Mouse (Mus musculus) liver, embryonic 14.5 days (tissue): Measurements from ENCODE around the gene Pmm2. TPM values are rescaled to one million over a fixed set of nuclear protein-coding genes. Genes with fewer than 3 reads are reported as not detected.
A peak's percentile ranks its signal among the peaks of the same experiment; 100 is the strongest.

Experiments used
- ATAC-seq: fragments of 200-750 bp; cut with Nextera tagmentation; 2 replicates; pipeline ENCODE4 v1.8.0; 2017; ENCODE audit warnings: moderate number of reproducible peaks, mild to moderate bottlenecking, moderate library complexity; ENCODE audit not compliant: insufficient read depth
- DNase-seq, 3 experiments: peaks; one replicate each; pipeline ENCODE4 v3.0.0-alpha.2; 2012 to 2013; ENCODE audit warnings: low read depth in 3 of 3, low spot score in 3 of 3
- H3K27ac ChIP-seq: fragments of 300-500 bp; sonication (generic); 2 replicates; pipeline ENCODE4 v1.5.1; 2014; ENCODE audit warnings: moderate library complexity, mild to moderate bottlenecking, control low read depth, inconsistent platforms
- H3K27me3 ChIP-seq: fragments of 300-500 bp; sonication (generic); 2 replicates; pipeline ENCODE4 v1.6.1; 2014; ENCODE audit warnings: mild to moderate bottlenecking, low read length, moderate library complexity; ENCODE audit not compliant: control insufficient read depth, insufficient read depth
- H3K36me3 ChIP-seq: fragments of 300-500 bp; sonication (generic); replicated peaks from 2 replicates; pipeline ENCODE4 v1.6.1; 2014; ENCODE audit warnings: low read depth; ENCODE audit not compliant: control insufficient read depth, insufficient read depth
- H3K4me1 ChIP-seq, 2 experiments: fragments of 200-500 bp in 1 of 2; fragments of 300-500 bp in 1 of 2; sonication (generic) in 1 of 2; replicated peaks; 2 replicates each; pipeline ENCODE4 v1.6.1; 2012 to 2014; ENCODE audit warnings: antibody characterized with exemption in 1 of 2, inconsistent platforms in 1 of 2, low read length in 1 of 2; ENCODE audit not compliant: control insufficient read depth in 2 of 2, insufficient read depth in 2 of 2
- H3K4me2 ChIP-seq: fragments of 300-500 bp; sonication (generic); 2 replicates; pipeline ENCODE4 v1.6.1; 2014; ENCODE audit warnings: low read depth, mild to moderate bottlenecking, control low read depth, moderate library complexity
- H3K4me3 ChIP-seq, 2 experiments: fragments of 200-500 bp in 1 of 2; fragments of 300-500 bp in 1 of 2; sonication (generic) in 1 of 2; 2 replicates each; pipeline ENCODE4 v1.5.1; 2012 to 2014; ENCODE audit warnings: low read depth in 2 of 2, low read length in 2 of 2, mild to moderate bottlenecking in 2 of 2, control low read depth in 1 of 2, inconsistent platforms in 1 of 2, moderate library complexity in 1 of 2; ENCODE audit not compliant: insufficient read depth in 1 of 2
- H3K9ac ChIP-seq: fragments of 300-500 bp; sonication (generic); replicated peaks from 2 replicates; pipeline ENCODE4 v1.6.1; 2014; ENCODE audit warnings: mild to moderate bottlenecking, control low read depth, moderate library complexity
- H3K9me3 ChIP-seq: fragments of 300-500 bp; sonication (generic); 2 replicates; pipeline ENCODE4 v1.6.1; 2016; ENCODE audit warnings: low read length, mixed read lengths; ENCODE audit not compliant: control insufficient read depth
- CTCF ChIP-seq: IDR thresholded peaks from 2 replicates; pipeline ENCODE4 v1.5.1; 2016; ENCODE audit warnings: antibody characterized with exemption, low read depth, control low read depth
- EP300 ChIP-seq: IDR thresholded peaks from 2 replicates; pipeline ENCODE4 v1.6.1; 2016; ENCODE audit warnings: antibody characterized with exemption, low read depth
- WGBS: fragments of 180-500 bp; shearing (Covaris S2); extraction: QIAGEN DNeasy Blood & Tissue Kit; methylation state at CpG from one replicate; pipeline ENCODE4 v1.1.7; 2014; ENCODE audit not compliant: insufficient replicate concordance; 5-methylcytosine and 5-hydroxymethylcytosine counted together
- polyA plus RNA-seq, 2 experiments: library from polyadenylated mRNA; depleted of rRNA in 1 of 2; stranded (reverse) in 1 of 2; unstranded in 1 of 2; fragments of >200 nt; fragmentation: Nextera tagmentation in 1 of 2; extraction: Ambion mirVana in 1 of 2; gene quantifications; 2 replicates each; pipeline versions ENCODE4 v1.2.1 to v1.2.3; 2012 to 2014

Gene Pmm2
- polyA plus RNA-seq, 2 experiments, result 22.1 to 25.5 TPM

DNA sequence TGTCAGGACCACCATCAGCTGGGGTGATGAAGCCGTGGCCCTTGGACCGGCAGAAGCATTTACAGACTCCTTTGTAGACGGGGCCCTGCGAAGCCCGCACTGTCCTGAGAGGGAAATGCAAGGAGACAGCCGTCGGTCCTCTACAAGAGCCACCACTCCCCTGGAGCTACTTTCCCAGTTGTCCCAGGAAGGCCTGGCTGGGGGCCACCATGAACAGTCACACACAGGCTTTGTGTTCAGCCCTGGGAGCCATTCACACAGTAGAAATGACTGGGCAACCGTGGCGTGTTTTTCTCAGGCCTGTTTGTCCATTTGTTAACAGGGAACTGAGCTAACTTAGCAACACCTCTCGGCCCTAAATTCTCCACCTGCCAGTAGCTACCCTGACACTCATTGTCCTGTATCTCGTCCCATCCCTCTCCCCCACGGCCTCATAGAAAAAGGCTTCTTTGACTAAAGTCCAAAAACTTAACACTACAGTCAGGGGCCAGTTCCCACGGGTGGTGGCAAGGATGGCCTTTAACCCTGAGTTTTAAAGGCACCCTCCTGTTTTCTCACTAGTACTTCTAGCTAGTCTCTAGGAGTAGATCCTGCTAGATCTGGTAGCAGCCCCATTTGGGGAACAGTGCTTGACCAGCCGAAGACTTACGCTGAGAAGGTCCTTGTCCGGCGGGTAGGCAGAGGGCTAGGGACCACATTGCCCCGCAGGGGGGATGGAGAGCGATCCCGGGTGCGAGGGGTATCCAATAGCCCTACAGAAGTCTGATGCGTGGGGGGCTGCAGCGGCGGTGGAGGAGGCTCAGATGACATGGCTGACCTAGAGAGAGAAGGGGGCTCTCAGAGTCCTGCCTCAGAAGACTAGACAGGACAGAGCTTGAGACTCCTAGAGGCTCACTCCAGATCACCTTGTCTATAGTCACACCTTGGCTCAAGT, 26.4 kb downstream of the Pmm2 start:
- no peak overlapping the region for H3K27ac ChIP-seq
- H3K27me3 ChIP-seq, result no peaks in the 10 kb centered on the region
- peaks cover 54% of the 10 kb centered on the region for H3K36me3 ChIP-seq
- H3K4me2 ChIP-seq, result no peak overlapping the region
- ATAC-seq (no peak), DNase-seq (no peak)
- H3K9me3 ChIP-seq, result no peaks in the 10 kb centered on the region
- TF ChIP-seq EP300 (no peak), CTCF (no peak)
- no peak overlapping the region for H3K9ac ChIP-seq
- peaks cover 16 to 22% of the 10 kb centered on the region in 2 experiments for H3K4me1 ChIP-seq
- H3K4me3 ChIP-seq, result no peak overlapping the region
- WGBS, result 87% methylated on average over 24 of the region's 24 CpGs

DNA sequence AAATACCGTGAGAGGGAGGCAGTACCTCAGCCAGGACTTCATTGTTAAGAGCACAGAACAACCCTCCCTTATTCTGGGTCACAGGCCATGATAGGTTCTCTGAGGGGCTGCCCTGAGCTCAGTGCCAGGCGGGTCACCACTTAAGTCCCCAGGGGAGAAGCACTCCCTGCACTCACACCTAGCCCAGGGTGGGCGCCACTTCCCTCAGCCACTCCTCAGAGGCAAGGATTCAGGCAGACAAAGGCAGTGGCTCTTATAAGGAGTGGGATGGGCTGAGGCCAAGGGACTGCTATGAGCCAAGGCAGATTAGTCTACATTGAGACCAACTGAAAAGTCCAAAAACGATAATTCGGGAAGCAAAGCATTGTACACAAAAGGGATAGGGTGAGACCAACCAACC, 27.9 kb downstream of the Pmm2 start:
- Histone ChIP-seq H3K4me1 (peaks cover 19 to 31% of the 10 kb centered on the region in 2 experiments), H3K9me3 (no peaks in the 10 kb centered on the region), H3K4me3 (no peak overlapping the region), H3K36me3 (peaks cover 42% of the 10 kb centered on the region), H3K4me2 (no peak overlapping the region), H3K9ac (no peak overlapping the region), H3K27me3 (no peaks in the 10 kb centered on the region), H3K27ac (no peak overlapping the region)
- 78% methylated on average over 5 of the region's 5 CpGs for WGBS
- no peak for DNase-seq
- TF ChIP-seq CTCF, result no peak
- no peak for TF ChIP-seq EP300
- ATAC-seq, result no peak

DNA sequence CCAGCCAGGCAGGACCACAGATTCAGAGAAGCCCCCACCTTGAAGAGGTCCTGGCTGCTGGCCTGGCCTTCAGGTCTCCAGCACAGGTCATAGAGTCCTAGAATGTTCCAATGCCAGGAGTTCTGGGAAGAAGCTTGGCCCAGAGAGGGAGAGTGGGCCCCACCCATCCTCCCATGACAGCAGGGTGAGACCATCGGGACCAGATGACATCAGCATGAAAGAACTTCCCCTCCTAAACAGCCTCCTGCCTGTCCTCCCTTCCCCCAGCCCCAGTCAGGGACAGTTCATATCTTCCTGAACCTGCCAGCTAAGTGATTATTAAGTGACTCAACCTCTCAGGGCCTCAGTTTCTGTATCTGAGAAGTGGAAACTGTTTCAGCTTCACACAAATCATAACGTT, 29.0 kb downstream of the Pmm2 start:
- WGBS, result 9% methylated on average over 2 of the region's 2 CpGs
- ATAC-seq (no peak), DNase-seq (no peak)
- no peaks in the 10 kb centered on the region for H3K9me3 ChIP-seq
- H3K36me3 ChIP-seq, result peaks cover 34% of the 10 kb centered on the region
- no peak overlapping the region for H3K27ac ChIP-seq
- peak overlapping the region; percentile 3; the same call in 1 of the 2 replicates for H3K4me2 ChIP-seq
- peaks cover 23 to 37% of the 10 kb centered on the region in 2 experiments for H3K4me1 ChIP-seq
- H3K27me3 ChIP-seq, result no peaks in the 10 kb centered on the region
- TF ChIP-seq CTCF (no peak), EP300 (no peak)
- H3K4me3 ChIP-seq, result no peak overlapping the region
- no peak overlapping the region; the same call in 1 of the 2 replicates for H3K9ac ChIP-seq

DNA sequence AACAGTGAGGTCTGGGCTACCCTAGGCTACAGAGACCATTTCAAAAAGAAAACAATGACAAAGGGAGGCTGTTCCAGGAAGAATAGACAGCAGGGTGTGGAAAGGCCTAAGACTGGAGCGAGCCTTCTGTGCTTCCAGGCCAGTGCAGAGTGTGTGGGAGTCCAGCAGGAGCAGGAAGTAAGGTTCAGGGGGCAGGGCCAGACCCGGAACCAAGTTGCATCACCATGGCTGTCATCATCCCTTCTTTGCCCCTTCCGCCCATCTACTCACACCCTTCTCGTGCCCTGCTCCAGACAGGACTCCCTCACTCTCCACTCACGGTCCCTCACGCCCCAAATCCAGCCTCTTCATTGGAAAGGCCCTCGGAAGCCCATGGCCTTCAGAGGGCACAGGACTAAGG, 29.8 kb downstream of the Pmm2 start:
- Histone ChIP-seq H3K4me2 (peak overlapping the region; percentile 3), H3K4me1 (peaks cover 23 to 37% of the 10 kb centered on the region in 2 experiments), H3K27me3 (no peaks in the 10 kb centered on the region), H3K36me3 (peaks cover 26% of the 10 kb centered on the region), H3K9ac (no peak overlapping the region), H3K4me3 (no peak overlapping the region), H3K9me3 (no peaks in the 10 kb centered on the region), H3K27ac (no peak overlapping the region; the same call in 1 of the 2 replicates)
- DNase-seq (no peak), ATAC-seq (no peak)
- WGBS, result 58% methylated on average over 7 of the region's 7 CpGs
- no peak for TF ChIP-seq CTCF
- no peak for TF ChIP-seq EP300

DNA sequence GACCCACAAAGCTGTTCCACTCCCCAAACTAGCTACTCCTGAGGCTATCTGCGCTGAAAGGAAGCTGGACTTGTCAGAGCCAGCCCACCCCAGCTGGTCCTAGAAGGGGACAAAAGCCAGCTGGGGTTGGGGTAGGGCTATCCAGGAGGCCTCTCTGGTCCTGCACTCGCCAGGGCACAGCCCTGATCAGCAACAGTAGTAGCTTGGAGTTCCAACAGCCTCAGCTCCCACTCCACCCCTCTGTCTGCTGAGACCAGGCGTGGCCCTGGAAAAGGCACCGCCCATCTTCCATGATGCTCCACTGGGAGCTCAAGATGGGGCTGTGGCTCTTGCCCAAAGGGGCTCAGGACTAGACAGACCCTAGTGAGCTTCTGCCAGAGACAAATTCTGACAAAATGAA, 30.3 kb downstream of the Pmm2 start:
- Histone ChIP-seq H3K4me1 (peaks cover 23 to 41% of the 10 kb centered on the region in 2 experiments), H3K4me3 (no peak overlapping the region; a peak in 1 of 4 replicates), H3K4me2 (peak overlapping the region; percentile 3), H3K36me3 (peaks cover 20% of the 10 kb centered on the region), H3K27ac (no peak overlapping the region), H3K9ac (0 out of 2 replicates have a peak overlapping the region, but pooled peaks have one; percentile 3), H3K27me3 (no peaks in the 10 kb centered on the region), H3K9me3 (no peaks in the 10 kb centered on the region)
- 63% methylated on average over 4 of the region's 4 CpGs for WGBS
- no peak for DNase-seq
- ATAC-seq, result no peak
- TF ChIP-seq EP300, result no peak
- no peak for TF ChIP-seq CTCF
